Mouse (Mus musculus): Measurements from ENCODE around the gene Ccdc134. TPM values are rescaled to one million over a fixed set of nuclear protein-coding genes. Genes with fewer than 3 reads are reported as not detected.

The Ccdc134 gene
- total RNA-seq, 2 experiments from 2014 or later = 10.2 to 17.0 TPM

Other genes with a start within 250 kb of the Ccdc134 start
- 1 to 10 TPM; 7.7 TPM for gene Polr3h, start 201.7 kb upstream of the Ccdc134 start, total RNA-seq (2021)
- 1 to 10 TPM; 1.8 to 2.3 TPM for gene Csdc2, start 191.2 kb upstream of the Ccdc134 start, total RNA-seq (2021)
- gene Pmm1, start 167.0 kb upstream of the Ccdc134 start, total RNA-seq (2021) = 10 to 100 TPM; 14.7 to 15.5 TPM
- not detected for gene 1700029P11Rik, start 147.4 kb upstream of the Ccdc134 start, total RNA-seq (2021)
- gene Xrcc6, start 140.1 kb upstream of the Ccdc134 start, total RNA-seq (2021) = 10 to 100 TPM; 17.8 to 22.9 TPM
- 10 to 100 TPM; 16.7 to 17.7 TPM for gene Desi1, start 94.1 kb upstream of the Ccdc134 start, total RNA-seq (2021)
- gene Snu13, start 80.3 kb upstream of the Ccdc134 start, total RNA-seq (2021) = 10 to 100 TPM; 36.0 to 47.5 TPM
- not detected for gene 4930407I10Rik, start 68.8 kb upstream of the Ccdc134 start, total RNA-seq (2021)
- under 1 TPM; 0.08 to 0.15 TPM for gene Mei1, start 57.9 kb upstream of the Ccdc134 start, total RNA-seq (2021)
- 1 to 10 TPM; 9.2 to 9.8 TPM for gene Srebf2, start 19.3 kb downstream of the Ccdc134 start, total RNA-seq (2021)
- not detected for gene Shisa8, start 84.9 kb downstream of the Ccdc134 start, total RNA-seq (2021)
- gene Tnfrsf13c, start 96.4 kb downstream of the Ccdc134 start, total RNA-seq (2021) = not detected
- gene Cenpm, start 116.8 kb downstream of the Ccdc134 start, total RNA-seq (2021) = under 1 TPM; 0.46 to 0.79 TPM
- gene 1500009C09Rik, start 124.5 kb downstream of the Ccdc134 start, total RNA-seq (2021) = not detected
- under 1 TPM; 0.31 to 0.91 TPM for gene Sept3, start 147.0 kb downstream of the Ccdc134 start, total RNA-seq (2021)
- not detected for gene Wbp2nl, start 171.0 kb downstream of the Ccdc134 start, total RNA-seq (2021)
- 10 to 100 TPM; 10.3 to 13.2 TPM for gene Naga, start 211.0 kb downstream of the Ccdc134 start, total RNA-seq (2021)
- under 1 TPM; 0.37 to 0.51 TPM for gene Pheta2, start 211.0 kb downstream of the Ccdc134 start, total RNA-seq (2021)
- 100 to 1,000 TPM; 116 to 123 TPM for gene Smdt1, start 211.0 kb downstream of the Ccdc134 start, total RNA-seq (2021)
- gene Ndufa6, start 226.4 kb downstream of the Ccdc134 start, total RNA-seq (2021) = 100 to 1,000 TPM; 440 to 476 TPM